Mouse (Mus musculus) megakaryocyte, embryonic 14.5 days (primary cell): ENCODE data around the gene Ptges2.

Experiments
- FLI1 ChIP-seq: IDR thresholded peaks from 2 replicates; pipeline ENCODE4 v1.6.1; 2012; ENCODE audit warnings: low read length, inconsistent platforms, mixed read lengths
- GATA1 ChIP-seq: IDR thresholded peaks from 3 replicates; pipeline ENCODE4 v1.6.1; 2012; ENCODE audit warnings: mixed read lengths, low read length, inconsistent platforms, borderline replicate concordance

GRCm38 (mm10) chr2:32404663-32405062 is 9.0 kb downstream of the Ptges2 start:
- TF ChIP-seq GATA1 = no peak
- TF ChIP-seq FLI1 = no peak
